ENCODE assay signal across 20 mouse cellular contexts in the genomic region with DNA sequence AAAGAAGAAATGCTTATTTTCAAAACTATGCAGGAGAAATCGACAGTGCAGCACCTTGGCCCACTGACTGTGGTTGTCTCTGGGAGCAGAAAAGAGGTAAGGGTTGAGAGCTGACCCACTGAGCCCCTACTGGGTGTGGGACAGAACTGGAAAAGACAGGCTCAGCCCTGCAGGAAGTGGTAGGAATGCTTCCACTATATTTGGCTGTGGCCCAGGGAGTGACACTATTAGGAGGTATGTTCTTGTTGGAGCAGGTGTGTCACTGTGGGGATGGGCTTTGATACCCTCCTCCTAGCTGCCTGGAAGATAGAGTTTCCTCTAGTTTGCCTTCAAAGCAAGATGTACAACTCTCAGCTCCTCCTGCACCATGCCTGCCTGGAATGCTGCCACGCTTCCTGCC. TPM values are rescaled to one million over a fixed set of nuclear protein-coding genes. Genes with fewer than 3 reads are reported as not detected.
DNase-seq lines count a peak whose midpoint lies in the region; ATAC-seq and TF ChIP-seq lines count a peak whose summit lies in the region.
"Had no signal": no experiment of that assay in that cellular context is flagged by ENCODE, and none has a peak within 500 bp of the region (broad histone marks: within the 10 kb centered on the region; RNA-seq: fewer than 3 reads in every experiment).

No protein-coding gene starts in this region.

- WGBS in hindbrain, postnatal 0 days = 93% methylated on average over 2 of the region's 2 CpGs
- 87% methylated on average over 2 of the region's 2 CpGs for WGBS in hindbrain, embryonic 10.5 days

- no peaks in the 10 kb centered on the region for H3K4me1 ChIP-seq in hindbrain, postnatal 0 days (ENCODE audit: insufficient read depth, low read length)
- no peaks in the 10 kb centered on the region for H3K4me1 ChIP-seq in hindbrain, embryonic 10.5 days (replicated peaks)
- H3K4me1 ChIP-seq: embryonic facial prominence, embryonic 13.5 days; hindbrain, embryonic 15.5 days had no signal

- no peak overlapping the region for H3K4me3 ChIP-seq in hindbrain, postnatal 0 days (ENCODE audit: low read length)
- H3K4me3 ChIP-seq in hindbrain, embryonic 10.5 days = no peak overlapping the region
- H3K4me3 ChIP-seq: embryonic facial prominence, embryonic 13.5 days; forebrain, embryonic 13.5 days; gastrocnemius, adult 2 months; heart, embryonic 13.5 days; hindbrain, embryonic 15.5 days had no signal

- H3K27ac ChIP-seq in hindbrain, postnatal 0 days = no peak overlapping the region
- H3K27ac ChIP-seq in hindbrain, embryonic 10.5 days = no peak overlapping the region
- H3K27ac ChIP-seq: embryonic facial prominence, embryonic 13.5 days; gastrocnemius, adult 2 months; heart, embryonic 13.5 days; hindbrain, embryonic 15.5 days had no signal

- H3K36me3 ChIP-seq in hindbrain, postnatal 0 days (ENCODE audit: insufficient read depth, low read length) = no peaks in the 10 kb centered on the region
- no peaks in the 10 kb centered on the region for H3K36me3 ChIP-seq in hindbrain, embryonic 10.5 days
- H3K36me3 ChIP-seq: embryonic facial prominence, embryonic 13.5 days; heart, embryonic 13.5 days; hindbrain, embryonic 15.5 days had no signal

- H3K9me3 ChIP-seq in hindbrain, postnatal 0 days (ENCODE audit: low read length) = no peaks in the 10 kb centered on the region
- no peaks in the 10 kb centered on the region for H3K9me3 ChIP-seq in hindbrain, embryonic 10.5 days
- H3K9me3 ChIP-seq: embryonic facial prominence, embryonic 13.5 days; forebrain, embryonic 13.5 days; heart, embryonic 13.5 days; hindbrain, embryonic 15.5 days had no signal

- H3K9ac ChIP-seq in hindbrain, postnatal 0 days (replicated peaks; ENCODE audit: low read length) = no peak overlapping the region
- H3K9ac ChIP-seq: embryonic facial prominence, embryonic 13.5 days; forebrain, embryonic 13.5 days; forebrain, postnatal 0 days; heart, embryonic 13.5 days; hindbrain, embryonic 15.5 days had no signal

- DNase-seq in cerebellum, postnatal 14 days = peak; percentile 21 to 36
- no peak for DNase-seq in cerebellum, adult 9-10 months
- DNase-seq in hindbrain, postnatal 0 days (ENCODE audit: low spot score) = no peak
- no peak for DNase-seq in hindbrain, embryonic 10.5 days (ENCODE audit: low spot score)
- peak; percentile 72 for DNase-seq in ZHBTc4 (ENCODE audit: low read depth, low spot score)
- no peak for DNase-seq in spleen, postnatal 36 days (ENCODE audit: low spot score in 2 of 2)
- DNase-seq: adrenal gland, adult 2 months; adrenal gland, postnatal 25 days; cerebellum, adult 18-20 months; forebrain, postnatal 0 days; gastrocnemius, adult 2 months; gastrocnemius, postnatal 25 days had no signal

- H3K27me3 ChIP-seq in hindbrain, postnatal 0 days (ENCODE audit: insufficient read depth, low read length) = no peaks in the 10 kb centered on the region
- H3K27me3 ChIP-seq in hindbrain, embryonic 10.5 days (ENCODE audit: insufficient read depth, poor library complexity, severe bottlenecking) = no peaks in the 10 kb centered on the region
- H3K27me3 ChIP-seq: embryonic facial prominence, embryonic 13.5 days; forebrain, embryonic 13.5 days; heart, embryonic 13.5 days; hindbrain, embryonic 15.5 days; Patski had no signal

- no peak for TF ChIP-seq CTCF in hindbrain, postnatal 0 days (IDR thresholded peaks at IDR 0.05; ENCODE audit: low read depth)

- H3K4me2 ChIP-seq in hindbrain, postnatal 0 days (ENCODE audit: low read depth, low read length) = no peak overlapping the region
- H3K4me2 ChIP-seq: embryonic facial prominence, embryonic 13.5 days; forebrain, embryonic 13.5 days; heart, embryonic 13.5 days; hindbrain, embryonic 15.5 days had no signal

- ATAC-seq in hindbrain, postnatal 0 days = 0 out of 2 replicates have a peak, but pooled peaks have one; percentile 45
- ATAC-seq in frontal cortex, adult (ENCODE audit: low TSS enrichment) = no peak
- ATAC-seq: inflammation-experienced regulatory T-cells, adult 6 months; intestine, postnatal 0 days had no signal

RNA-seq across cellular contexts. Expression of a gene that starts 16.0 kb away (rescaled TPM):
- total RNA-seq in hindbrain, postnatal 0 days (2014; rRNA removed) = 199 and 217 TPM in 2 replicates
- polyA plus RNA-seq in hindbrain, postnatal 0 days (2015; fragmentation: Nextera tagmentation; extraction: Ambion mirVana) = 70.5 and 71.4 TPM in 2 replicates
- 15.3 and 15.7 TPM in 2 replicates for polyA plus RNA-seq in hindbrain, embryonic 10.5 days (2016; fragmentation: Nextera tagmentation; extraction: Ambion mirVana)

Comparison
In these comparisons a context has a peak if more than half of its experiments do, and no peak if none do; other contexts are left out.
1. DNase-seq: peak in cerebellum, postnatal 14 days (2 of 2) and ZHBTc4 (single experiment); none in cerebellum, adult 9-10 months (single experiment), hindbrain, postnatal 0 days (single experiment), hindbrain, embryonic 10.5 days (single experiment) and spleen, postnatal 36 days (0 of 2).